ENCODE assay signal across 8 mouse cellular contexts in the genomic region with DNA sequence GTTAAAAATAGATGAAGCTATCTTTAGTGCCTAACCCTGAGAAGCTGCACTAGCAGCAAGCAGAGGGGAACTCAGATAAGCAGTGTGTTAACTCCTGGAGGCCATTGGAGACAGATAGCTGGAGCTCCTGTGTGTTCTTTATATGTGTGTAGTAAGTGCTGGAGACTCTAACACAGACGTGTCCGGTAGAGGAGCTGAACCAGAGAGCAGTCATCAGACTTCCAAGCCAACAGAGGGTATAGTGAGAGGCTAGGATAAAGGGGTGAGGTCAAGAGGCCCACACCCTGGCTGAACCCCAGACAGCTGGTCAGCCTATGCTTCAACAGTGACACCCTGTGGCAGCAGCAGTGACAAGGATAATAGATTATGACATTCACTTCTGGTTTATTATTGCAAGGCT.
A peak's percentile ranks its signal among the peaks of the same experiment; 100 is the strongest.
DNase-seq lines count a peak whose midpoint lies in the region; TF ChIP-seq lines count a peak whose summit lies in the region.
"Had no signal": no experiment of that assay in that cellular context is flagged by ENCODE, and none has a peak within 500 bp of the region (broad histone marks: within the 10 kb centered on the region; RNA-seq: fewer than 3 reads in every experiment).

No protein-coding gene starts in this region.

- H3K9ac ChIP-seq in ES-Bruce4 (ENCODE audit: low read depth, poor library complexity, severe bottlenecking) = no peak overlapping the region
- H3K9ac ChIP-seq: limb, embryonic 13.5 days had no signal

- no peaks in the 10 kb centered on the region for H3K36me3 ChIP-seq in ES-Bruce4 (ENCODE audit: control insufficient read depth, insufficient read depth, low read length, poor library complexity, severe bottlenecking)
- H3K36me3 ChIP-seq: limb, embryonic 13.5 days had no signal

- H3K27ac ChIP-seq in ES-Bruce4 (ENCODE audit: insufficient read depth, low read length) = no peak overlapping the region
- H3K27ac ChIP-seq: limb, embryonic 13.5 days had no signal

- no peak for TF ChIP-seq EP300 in ES-Bruce4 (IDR thresholded peaks at IDR 0.05; ENCODE audit: insufficient read depth, low read depth, low read length)

- 34% methylated on average over 2 of the region's 2 CpGs for WGBS in lung, adult 2 months

- peak; percentile 4 for DNase-seq in ZHBTc4 (ENCODE audit: low read depth, low spot score)
- peak; percentile 7 for DNase-seq in frontal cortex, postnatal 25 days (ENCODE audit: low spot score in 2 of 2)
- DNase-seq in layer of hippocampus, adult 11-12 months (ENCODE audit: low spot score) = peak; percentile 22
- peak; percentile 2 for DNase-seq in retina, postnatal 7 days (ENCODE audit: low read depth, low spot score)
- DNase-seq in gastrocnemius, adult 8-10 months (ENCODE audit: low spot score in 2 of 2) = no peak
- no peak for DNase-seq in lung, adult 2 months

- TF ChIP-seq POLR2A in ES-Bruce4 (IDR thresholded peaks at IDR 0.05; ENCODE audit: insufficient read depth, low read length) = no peak
- TF ChIP-seq POLR2A in lung, adult 2 months (IDR thresholded peaks at IDR 0.05; ENCODE audit: borderline replicate concordance, extremely low read depth, low read depth, low read length) = no peak

- H3K27me3 ChIP-seq in ES-Bruce4 (ENCODE audit: control insufficient read depth, insufficient read depth, low read length, poor library complexity, severe bottlenecking) = no peaks in the 10 kb centered on the region
- H3K27me3 ChIP-seq: limb, embryonic 13.5 days had no signal

- no peak overlapping the region for H3K4me3 ChIP-seq in ES-Bruce4 (ENCODE audit: low read depth, low read length)
- no peak overlapping the region for H3K4me3 ChIP-seq in lung, adult 2 months (replicated peaks; ENCODE audit: extremely low read depth, low read depth, low read length)
- H3K4me3 ChIP-seq: limb, embryonic 13.5 days had no signal

- no peaks in the 10 kb centered on the region for H3K9me3 ChIP-seq in ES-Bruce4 (replicated peaks; ENCODE audit: control insufficient read depth, insufficient read depth, low read length, poor library complexity, severe bottlenecking)
- H3K9me3 ChIP-seq: limb, embryonic 13.5 days had no signal

- TF ChIP-seq CTCF in ES-Bruce4 (IDR thresholded peaks at IDR 0.05; ENCODE audit: low read depth, low read length) = peak; percentile 54
- no peak for TF ChIP-seq CTCF in lung, adult 2 months (IDR thresholded peaks at IDR 0.05; ENCODE audit: insufficient read depth, low read length)

- no peaks in the 10 kb centered on the region for H3K4me1 ChIP-seq in ES-Bruce4 (ENCODE audit: control insufficient read depth, insufficient read depth, low read length)
- no peaks in the 10 kb centered on the region for H3K4me1 ChIP-seq in lung, adult 2 months (ENCODE audit: control insufficient read depth, insufficient read depth, low read length)
- H3K4me1 ChIP-seq: limb, embryonic 13.5 days had no signal

Comparison
In these comparisons a context has a peak if more than half of its experiments do, and no peak if none do; other contexts are left out.
1. DNase-seq: peak in ZHBTc4 (single experiment), frontal cortex, postnatal 25 days (2 of 2), layer of hippocampus, adult 11-12 months (single experiment) and retina, postnatal 7 days (single experiment); none in gastrocnemius, adult 8-10 months (0 of 2) and lung, adult 2 months (single experiment).